Mouse (Mus musculus): ENCODE results near the gene Olfr432.
"Not testable (repeated sequence)": the region's sequence is repeated elsewhere in the genome, so short reads cannot be mapped to it uniquely, and the experiment has no call there.

DNA sequence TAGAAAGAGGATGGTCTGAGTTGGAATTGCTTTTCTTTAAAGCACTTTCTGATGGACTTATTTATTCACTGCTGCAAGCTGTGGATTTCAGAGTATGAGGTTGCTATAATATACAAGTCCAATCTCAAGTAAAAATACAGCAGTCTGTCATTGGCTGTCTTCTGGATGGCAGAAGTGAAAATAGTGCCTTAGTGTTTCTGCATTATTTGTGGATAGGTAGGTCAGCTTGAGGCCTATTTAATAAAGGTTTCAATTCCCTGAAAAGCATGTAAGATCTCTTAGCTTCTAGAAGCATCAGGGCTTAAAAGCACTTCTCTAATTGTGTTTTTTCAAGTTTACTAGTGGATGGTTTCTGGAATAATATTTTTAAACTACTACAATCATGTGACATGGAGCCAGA is 42.0 kb upstream of the Olfr432 start:
- TF ChIP-seq CTCF (IDR thresholded peaks at IDR 0.05 in 2 of 3, conservative IDR thresholded peaks at IDR 0.05 in 1 of 3; ENCODE audit: control insufficient read depth in 1 of 3, insufficient read depth in 1 of 3, low read depth in 2 of 3, low read length in 3 of 3, poor library complexity in 1 of 3, severe bottlenecking in 1 of 3); BHLHE40 (IDR thresholded peaks at IDR 0.05; ENCODE audit: borderline replicate concordance, low read depth, low read length); POLR2A (IDR thresholded peaks at IDR 0.05; ENCODE audit: control insufficient read depth in 1 of 2, insufficient read depth in 1 of 2, low read depth in 1 of 2, low read length in 2 of 2, poor library complexity in 1 of 2); EP300 (IDR thresholded peaks at IDR 0.05; ENCODE audit: low read depth in 1 of 2, low read length in 2 of 2); MAFK (IDR thresholded peaks at IDR 0.05; ENCODE audit: borderline replicate concordance, low read depth, low read length); TAL1 (IDR thresholded peaks at IDR 0.05; ENCODE audit: low read length); CHD2 (IDR thresholded peaks at IDR 0.05; ENCODE audit: low read length): not testable (repeated sequence)

All from MEL (cell line).